Comparison of ENCODE assay signal across 19 mouse cellular contexts in genomic region chr4:45738746-45739145, GRCm38 (mm10).
A peak's percentile ranks its signal among the peaks of the same experiment; 100 is the strongest.
DNase-seq lines count a peak whose midpoint lies in the region; ATAC-seq lines count a peak whose summit lies in the region.
"Had no signal": no experiment of that assay in that cellular context is flagged by ENCODE, and none has a peak within 500 bp of the region (broad histone marks: within the 10 kb centered on the region; RNA-seq: fewer than 3 reads in every experiment).

No protein-coding gene starts in this region.

- H3K27ac ChIP-seq in forebrain, embryonic 13.5 days = peak overlapping the region; percentile 54
- peak overlapping the region; percentile 51; the same call in 1 of the 2 replicates for H3K27ac ChIP-seq in hindbrain, embryonic 14.5 days
- 0 out of 2 replicates have a peak overlapping the region, but pooled peaks have one; percentile 37 for H3K27ac ChIP-seq in midbrain, embryonic 14.5 days (replicated peaks; ENCODE audit: low read depth, low read length)
- no peak overlapping the region for H3K27ac ChIP-seq in liver, embryonic 11.5 days (ENCODE audit: low read depth, low read length)
- H3K27ac ChIP-seq: embryonic facial prominence, embryonic 15.5 days; heart, embryonic 13.5 days; layer of hippocampus, adult 2 months; limb, embryonic 13.5 days had no signal

- 40% methylated on average over 11 of the region's 11 CpGs for WGBS in forebrain, embryonic 13.5 days
- WGBS in hindbrain, embryonic 14.5 days = 29% methylated on average over 11 of the region's 11 CpGs
- WGBS in midbrain, embryonic 14.5 days = 22% methylated on average over 11 of the region's 11 CpGs
- 69% methylated on average over 11 of the region's 11 CpGs for WGBS in liver, embryonic 11.5 days

- H3K4me2 ChIP-seq in forebrain, embryonic 13.5 days = no peak overlapping the region
- H3K4me2 ChIP-seq in hindbrain, embryonic 14.5 days (replicated peaks) = no peak overlapping the region
- H3K4me2 ChIP-seq in midbrain, embryonic 14.5 days (ENCODE audit: low read length) = no peak overlapping the region
- H3K4me2 ChIP-seq in liver, embryonic 11.5 days = no peak overlapping the region
- H3K4me2 ChIP-seq: embryonic facial prominence, embryonic 15.5 days; heart, embryonic 13.5 days; limb, embryonic 13.5 days had no signal

- no peak overlapping the region for H3K4me3 ChIP-seq in forebrain, embryonic 13.5 days
- H3K4me3 ChIP-seq in hindbrain, embryonic 14.5 days (replicated peaks; ENCODE audit: low read length) = no peak overlapping the region
- H3K4me3 ChIP-seq in midbrain, embryonic 14.5 days (replicated peaks; ENCODE audit: low read depth, low read length) = no peak overlapping the region
- H3K4me3 ChIP-seq in liver, embryonic 11.5 days (ENCODE audit: low read depth, low read length) = no peak overlapping the region
- H3K4me3 ChIP-seq: embryonic facial prominence, embryonic 15.5 days; heart, embryonic 13.5 days; layer of hippocampus, adult 2 months; limb, embryonic 13.5 days; megakaryocyte, embryonic 14.5 days had no signal

- no peaks in the 10 kb centered on the region for H3K36me3 ChIP-seq in forebrain, embryonic 13.5 days (ENCODE audit: poor library complexity, severe bottlenecking)
- H3K36me3 ChIP-seq in hindbrain, embryonic 14.5 days (replicated peaks; ENCODE audit: control insufficient read depth, insufficient read depth) = no peaks in the 10 kb centered on the region
- no peaks in the 10 kb centered on the region for H3K36me3 ChIP-seq in midbrain, embryonic 14.5 days (ENCODE audit: control insufficient read depth, insufficient read depth, low read length)
- H3K36me3 ChIP-seq in liver, embryonic 11.5 days (ENCODE audit: control insufficient read depth, insufficient read depth, low read length) = no peaks in the 10 kb centered on the region
- H3K36me3 ChIP-seq: embryonic facial prominence, embryonic 15.5 days; G1E; heart, embryonic 13.5 days; limb, embryonic 13.5 days had no signal

- DNase-seq in brain, adult 2 months (ENCODE audit: low read depth, low spot score) = peak; percentile 23
- no peak for DNase-seq in hindbrain, embryonic 14.5 days (ENCODE audit: low spot score)
- DNase-seq in midbrain, embryonic 14.5 days = no peak
- DNase-seq in adipocyte (ENCODE audit: low spot score) = no peak
- no peak for DNase-seq in right cerebral cortex, postnatal 10 days (ENCODE audit: low spot score in 2 of 2)
- DNase-seq in liver, embryonic 11.5 days (ENCODE audit: low spot score) = no peak
- DNase-seq: embryo, embryonic 11 days; kidney, adult 11 months; kidney, postnatal 10 days; lung, postnatal 10 days; right cerebral cortex, postnatal 4 days; thymus, postnatal 36 days had no signal

- no peaks in the 10 kb centered on the region for H3K27me3 ChIP-seq in forebrain, embryonic 13.5 days
- H3K27me3 ChIP-seq in hindbrain, embryonic 14.5 days (ENCODE audit: control insufficient read depth, insufficient read depth, low read length) = no peaks in the 10 kb centered on the region; the same call in 1 of the 2 replicates
- H3K27me3 ChIP-seq in midbrain, embryonic 14.5 days (ENCODE audit: control insufficient read depth, insufficient read depth, low read length) = no peaks in the 10 kb centered on the region
- no peaks in the 10 kb centered on the region; the same call in 1 of the 2 replicates for H3K27me3 ChIP-seq in liver, embryonic 11.5 days (replicated peaks; ENCODE audit: control insufficient read depth, insufficient read depth, low read length)
- H3K27me3 ChIP-seq: embryonic facial prominence, embryonic 15.5 days had no signal

- peaks cover 50% of the 10 kb centered on the region for H3K4me1 ChIP-seq in forebrain, embryonic 13.5 days
- peaks cover 22% of the 10 kb centered on the region for H3K4me1 ChIP-seq in hindbrain, embryonic 14.5 days (replicated peaks; ENCODE audit: control insufficient read depth, insufficient read depth, low read length)
- H3K4me1 ChIP-seq in midbrain, embryonic 14.5 days (ENCODE audit: control insufficient read depth, insufficient read depth, low read length) = peaks cover 27% of the 10 kb centered on the region
- no peaks in the 10 kb centered on the region for H3K4me1 ChIP-seq in liver, embryonic 11.5 days (replicated peaks; ENCODE audit: control insufficient read depth, insufficient read depth, low read length)
- H3K4me1 ChIP-seq: megakaryocyte, embryonic 14.5 days had no signal

- H3K9ac ChIP-seq in forebrain, embryonic 13.5 days = no peak overlapping the region
- no peak overlapping the region for H3K9ac ChIP-seq in hindbrain, embryonic 14.5 days
- no peak overlapping the region for H3K9ac ChIP-seq in midbrain, embryonic 14.5 days (replicated peaks; ENCODE audit: low read length)
- no peak overlapping the region for H3K9ac ChIP-seq in liver, embryonic 11.5 days (ENCODE audit: low read depth, low read length)
- H3K9ac ChIP-seq: embryonic facial prominence, embryonic 15.5 days; heart, embryonic 13.5 days; limb, embryonic 13.5 days had no signal

- peak; percentile 64 for ATAC-seq in forebrain, embryonic 13.5 days
- ATAC-seq in hindbrain, embryonic 14.5 days (ENCODE audit: low FRiP score) = no peak
- ATAC-seq in midbrain, embryonic 14.5 days (ENCODE audit: low FRiP score, low TSS enrichment) = no peak
- ATAC-seq in liver, embryonic 11.5 days (replicated peaks; ENCODE audit: low FRiP score) = no peak

- H3K9me3 ChIP-seq in forebrain, embryonic 13.5 days (replicated peaks) = no peaks in the 10 kb centered on the region
- H3K9me3 ChIP-seq in hindbrain, embryonic 14.5 days (ENCODE audit: control insufficient read depth, low read length) = no peaks in the 10 kb centered on the region
- H3K9me3 ChIP-seq in midbrain, embryonic 14.5 days (ENCODE audit: control insufficient read depth, low read length) = no peaks in the 10 kb centered on the region
- no peaks in the 10 kb centered on the region for H3K9me3 ChIP-seq in liver, embryonic 11.5 days (ENCODE audit: control insufficient read depth, low read length)
- H3K9me3 ChIP-seq: embryonic facial prominence, embryonic 15.5 days; G1E; heart, embryonic 13.5 days; limb, embryonic 13.5 days; megakaryocyte, embryonic 14.5 days had no signal
